Comparison of ENCODE assay signal across 8 mouse cellular contexts in the genomic region with DNA sequence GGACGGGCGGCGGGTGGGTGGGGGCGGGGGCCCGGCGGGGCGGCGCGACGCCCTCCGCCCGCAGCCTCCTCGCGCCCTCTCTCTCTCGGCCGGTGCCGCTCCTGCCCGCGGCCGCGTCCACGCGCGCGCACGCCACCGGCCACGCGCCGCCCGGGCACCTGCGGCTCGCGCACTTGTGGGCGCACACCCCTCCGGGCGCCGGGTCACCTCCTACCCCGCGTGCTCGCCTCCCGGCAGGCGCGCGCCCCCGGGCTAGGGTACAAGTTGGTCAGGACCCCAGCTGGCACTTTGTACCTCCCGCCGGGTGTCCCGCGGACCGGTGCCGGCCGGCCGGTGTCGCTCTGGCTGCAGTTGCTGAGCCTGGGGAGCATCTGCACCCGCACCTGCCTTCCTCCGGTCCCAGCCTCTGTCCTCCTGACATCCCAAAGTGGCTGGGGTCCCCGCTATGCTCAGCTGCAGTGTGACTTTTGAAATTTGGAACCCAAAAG. TPM values are rescaled to one million over a fixed set of nuclear protein-coding genes. Genes with fewer than 3 reads are reported as not detected.
DNase-seq lines count a peak whose midpoint lies in the region; ATAC-seq lines count a peak whose summit lies in the region.

No protein-coding gene starts in this region.

- WGBS in forebrain, embryonic 16.5 days, result under 1% methylated on average over 52 of the region's 58 CpGs
- WGBS in lung, embryonic 15.5 days, result 0% methylated on average over 43 of the region's 58 CpGs

- peak overlapping the region; percentile 89 for H3K4me2 ChIP-seq in forebrain, embryonic 16.5 days (ENCODE audit: low read length)
- peak overlapping the region; percentile 96 for H3K4me2 ChIP-seq in lung, embryonic 15.5 days

- no peaks in the 10 kb centered on the region for H3K36me3 ChIP-seq in forebrain, embryonic 16.5 days (ENCODE audit: control insufficient read depth, insufficient read depth)
- H3K36me3 ChIP-seq in lung, embryonic 15.5 days, result no peaks in the 10 kb centered on the region

- H3K27me3 ChIP-seq in forebrain, embryonic 16.5 days (replicated peaks; ENCODE audit: control insufficient read depth, insufficient read depth, low read length), result no peaks in the 10 kb centered on the region
- peaks cover 4% of the 10 kb centered on the region; the same call in 1 of the 2 replicates for H3K27me3 ChIP-seq in lung, embryonic 15.5 days

- no peaks in the 10 kb centered on the region for H3K9me3 ChIP-seq in forebrain, embryonic 16.5 days (ENCODE audit: control insufficient read depth, low read length)
- no peaks in the 10 kb centered on the region for H3K9me3 ChIP-seq in lung, embryonic 15.5 days

- peak overlapping the region; percentile 79 for H3K9ac ChIP-seq in forebrain, embryonic 16.5 days (replicated peaks; ENCODE audit: low read depth, low read length)
- H3K9ac ChIP-seq in lung, embryonic 15.5 days, result peak overlapping the region; percentile 57

- peak; percentile 10 for DNase-seq in NIH3T3 (ENCODE audit: low read depth)
- DNase-seq in layer of hippocampus, adult 9-11 months, result peak; percentile 13
- peak; percentile 76 for DNase-seq in retina, postnatal 1 day
- DNase-seq in urinary bladder, postnatal 4 days (ENCODE audit: low spot score in 2 of 2), result peak; percentile 26 to 59

- H3K27ac ChIP-seq in forebrain, embryonic 16.5 days (ENCODE audit: low read length), result peak overlapping the region; percentile 63; the same call in 1 of the 2 replicates
- H3K27ac ChIP-seq in lung, embryonic 15.5 days, result peak overlapping the region; percentile 44; the same call in 1 of the 2 replicates

- peaks cover 5% of the 10 kb centered on the region; the same call in 1 of the 2 replicates for H3K4me1 ChIP-seq in forebrain, embryonic 16.5 days (replicated peaks; ENCODE audit: control insufficient read depth, insufficient read depth, low read length)
- peaks cover 5% of the 10 kb centered on the region for H3K4me1 ChIP-seq in lung, embryonic 15.5 days

- ATAC-seq in cerebellum, adult (ENCODE audit: insufficient number of reproducible peaks, low FRiP score, low TSS enrichment), result peak; percentile 54
- ATAC-seq in forebrain, embryonic 16.5 days, result peak; percentile 61
- peak; percentile 16 to 19; a peak in 1 of 4 replicates for ATAC-seq in hematopoietic stem cell, adult 5-6 weeks (replicated peaks in 1 of 2; ENCODE audit: insufficient read depth in 1 of 2, low FRiP score in 2 of 2, low TSS enrichment in 1 of 2, low read depth in 1 of 2, poor library complexity in 2 of 2, severe bottlenecking in 2 of 2)
- ATAC-seq in lung, embryonic 15.5 days (ENCODE audit: borderline replicate concordance, extremely low read depth, low FRiP score, low TSS enrichment), result peak; percentile 62

- H3K4me3 ChIP-seq in forebrain, embryonic 16.5 days (replicated peaks; ENCODE audit: low read length), result peak overlapping the region; percentile 90
- H3K4me3 ChIP-seq in lung, embryonic 15.5 days, result peak overlapping the region; percentile 77

RNA-seq across cellular contexts. Expression of a gene that starts 0.7 kb away (rescaled TPM):
- 98.3 and 108 TPM in 2 replicates for polyA plus RNA-seq in forebrain, embryonic 16.5 days (2015; fragmentation: Nextera tagmentation; extraction: Ambion mirVana)
- 7.4 and 7.7 TPM in 2 replicates for total RNA-seq in hematopoietic stem cell, adult 5-6 weeks (2017)
- polyA plus RNA-seq in lung, embryonic 15.5 days (2015; fragmentation: Nextera tagmentation; extraction: Ambion mirVana), result 32.6 and 35.0 TPM in 2 replicates

RNA-seq across cellular contexts. Expression of a gene that starts 6.3 kb away (rescaled TPM):
- not detected in 2 replicates for polyA plus RNA-seq in forebrain, embryonic 16.5 days (2015; fragmentation: Nextera tagmentation; extraction: Ambion mirVana)
- not detected in 2 replicates for total RNA-seq in hematopoietic stem cell, adult 5-6 weeks (2017)
- not detected in 2 replicates for polyA plus RNA-seq in lung, embryonic 15.5 days (2015; fragmentation: Nextera tagmentation; extraction: Ambion mirVana)

Comparison
In these comparisons a context has a peak if more than half of its experiments do, and no peak if none do; other contexts are left out.
1. Peak in every context shown above with its lines: DNase-seq, ATAC-seq, H3K4me3 ChIP-seq and H3K27ac ChIP-seq.
2. DNase-seq: peak in every context shown above with its lines; median percentile 76 in retina, postnatal 1 day; 42 in urinary bladder, postnatal 4 days; 13 in layer of hippocampus, adult 9-11 months; 10 in NIH3T3.